Mouse (Mus musculus): ENCODE measurements around the gene Prpf6.

DNA sequence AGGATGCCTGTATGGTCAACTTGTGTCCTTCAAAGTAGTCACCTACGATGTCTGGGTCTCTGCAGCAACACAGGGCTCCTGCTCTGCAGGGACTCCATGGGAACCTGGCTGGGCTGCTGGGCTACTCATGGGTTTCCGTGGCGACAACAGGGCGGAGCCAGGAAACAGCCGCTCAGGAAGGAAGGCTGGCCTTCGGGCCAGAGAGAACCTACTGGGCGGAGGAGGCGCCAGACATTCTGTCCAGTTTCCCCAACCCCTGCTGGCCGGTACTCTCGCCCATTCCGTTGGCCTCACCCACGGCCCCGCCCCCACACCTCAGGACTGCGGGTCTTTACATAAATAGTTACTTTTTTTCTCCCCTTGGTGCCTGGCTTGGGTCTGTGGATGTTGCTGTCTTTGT lies 83.8 kb downstream of the Prpf6 start:
- TF ChIP-seq HCFC1 (IDR thresholded peaks at IDR 0.05; ENCODE audit: borderline replicate concordance, insufficient read depth, low read length): no peak
- no peak for TF ChIP-seq CHD2 (IDR thresholded peaks at IDR 0.05; ENCODE audit: low read depth, low read length)
- TF ChIP-seq ZC3H11A (IDR thresholded peaks at IDR 0.05; ENCODE audit: borderline replicate concordance, low read depth, low read length): no peak
- no peak for TF ChIP-seq ZNF384 (IDR thresholded peaks at IDR 0.05; ENCODE audit: low read depth, low read length)
- no peak for TF ChIP-seq MAFK (IDR thresholded peaks at IDR 0.05; ENCODE audit: insufficient read depth, low read depth, low read length)
